Mouse (Mus musculus): ENCODE measurements around the gene Olfr1314.

Gene Olfr1314

GRCm38 (mm10) chr2:112096681-112097080 lies at the start of gene Olfr1314:
Gene Olfr1314 (minus strand): TSS chr2:112096781.
- DNase-seq, result no peak

GRCm38 (mm10) chr2:112140029-112140428 lies 43.4 kb upstream of the Olfr1314 start, which contains the start of gene Olfr1317:
Gene Olfr1317 (plus strand): TSS chr2:112140329.
- no peak for DNase-seq

- no peak for DNase-seq
These were observed 38.3 kb upstream of the Olfr1314 start, which contains the start of gene Olfr1316 for GRCm38 (mm10) chr2:112134877-112135276. Gene Olfr1316 (minus strand): TSS chr2:112134977.

GRCm38 (mm10) chr2:112115340-112115739 lies 18.8 kb upstream of the Olfr1314 start, which contains the start of gene Olfr1315-ps1:
Gene Olfr1315-ps1 (minus strand): TSS chr2:112115440.
- DNase-seq, result no peak

GRCm38 (mm10) chr2:112077743-112078142 lies 18.8 kb downstream of the Olfr1314 start, which contains the start of gene Olfr1313:
Gene Olfr1313 (minus strand): TSS chr2:112077843.
- DNase-seq, result no peak

GRCm38 (mm10) chr2:112050138-112050537 lies 46.4 kb downstream of the Olfr1314 start, which contains the start of gene Olfr1312:
Gene Olfr1312 (minus strand): TSS chr2:112050238.
- DNase-seq, result no peak

Measured in cerebellum, postnatal 25 days (tissue).